Mouse (Mus musculus) layer of hippocampus, postnatal 36 days (tissue): ENCODE data around the gene Mymx. TPM values are rescaled to one million over a fixed set of nuclear protein-coding genes. Genes with fewer than 3 reads are reported as not detected.
"Not testable (repeated sequence)": the region's sequence is repeated elsewhere in the genome, so short reads cannot be mapped to it uniquely, and the experiment has no call there.

Source experiments
- DNase-seq, 2 experiments: peaks; one replicate each; pipeline ENCODE4 v3.0.0; 2022
- total RNA-seq, 2 experiments: library from RNA; stranded (reverse); gene quantifications; 2 replicates each; pipeline ENCODE4 v1.2.3; 2021

The Mymx gene
- not detected for total RNA-seq

DNA sequence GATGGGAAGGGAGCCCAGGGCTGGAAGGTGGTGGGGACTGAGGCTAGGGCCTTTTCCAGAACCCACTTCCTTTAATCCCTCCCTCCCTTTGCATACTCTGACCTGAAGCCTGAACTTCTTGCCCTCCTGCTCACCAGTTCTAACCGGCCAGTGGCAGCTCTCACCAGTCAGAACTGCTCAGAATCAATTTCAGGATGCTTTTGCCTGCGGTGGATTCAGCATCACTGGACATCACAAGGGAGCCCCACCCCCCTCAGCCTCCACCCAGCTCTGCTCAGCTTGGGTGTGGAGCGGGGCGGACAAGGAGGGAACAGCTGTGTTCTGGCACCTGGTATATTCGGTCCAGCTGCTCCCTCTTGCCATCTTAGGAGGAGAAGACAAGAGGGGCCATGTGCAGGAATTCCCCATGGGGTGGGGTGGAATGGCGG is at the start of gene Mymx:
Gene Mymx (minus strand): TSS at position 226 of the 428 bp plus-strand sequence.
- no peak for DNase-seq

GRCm38 (mm10) chr17:45644185-45644584 is 42.3 kb upstream of the Mymx start:
- no peak for DNase-seq

DNA sequence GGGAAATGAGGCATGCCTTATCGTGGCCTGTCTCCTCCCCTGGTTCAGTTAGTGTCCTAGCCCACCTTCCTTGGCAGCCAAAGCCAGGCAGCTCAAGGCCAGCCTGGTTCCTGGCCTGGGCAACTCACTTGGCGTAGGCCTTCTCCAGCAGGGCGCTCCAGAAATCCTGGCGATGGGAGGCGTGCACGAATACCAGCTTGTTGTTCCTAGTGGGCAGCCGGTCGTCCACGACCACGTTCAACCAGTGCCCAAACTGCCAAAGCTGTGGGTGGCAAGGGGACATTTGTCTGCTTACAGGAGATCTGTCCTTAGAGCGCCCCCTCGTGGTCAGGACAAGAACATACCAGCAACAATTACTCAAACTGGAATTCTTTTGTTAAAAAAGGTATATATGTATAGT is 40.8 kb upstream of the Mymx start:
- DNase-seq, result peak; percentile 48 to 57

- no peak for DNase-seq
Observed at GRCm38 (mm10) chr17:45641981-45642380, 40.1 kb upstream of the Mymx start.

GRCm38 (mm10) chr17:45638596-45639295 is 36.8 kb upstream of the Mymx start:
- no peak for DNase-seq

- DNase-seq, result no peak
Observed at GRCm38 (mm10) chr17:45634033-45634432, 32.1 kb upstream of the Mymx start.

DNA sequence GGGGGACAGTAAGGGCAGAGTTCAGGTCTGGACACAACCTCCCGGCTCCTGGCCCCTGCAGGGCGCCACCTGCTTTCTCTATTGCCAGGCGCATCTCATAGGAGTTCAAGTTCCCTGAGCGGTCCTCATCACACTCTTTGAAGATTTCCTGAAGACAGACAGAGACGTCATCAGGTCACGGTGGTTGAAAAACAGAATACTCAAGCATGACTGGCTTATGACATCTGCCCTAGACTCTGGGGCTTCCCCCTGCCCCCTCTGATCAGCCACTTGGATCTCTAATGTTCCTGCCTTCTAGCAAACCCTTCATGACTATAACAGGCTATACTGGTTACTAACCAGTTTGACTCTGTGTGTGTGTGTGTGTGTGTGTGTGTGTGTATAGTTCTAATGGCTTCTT is 30.0 kb upstream of the Mymx start:
- DNase-seq, result no peak

GRCm38 (mm10) chr17:45630992-45631391 is 29.1 kb upstream of the Mymx start:
- DNase-seq, result no peak

- DNase-seq, result peak; percentile 52 to 57
Observed at GRCm38 (mm10) chr17:45629861-45630694, 28.2 kb upstream of the Mymx start.

DNA sequence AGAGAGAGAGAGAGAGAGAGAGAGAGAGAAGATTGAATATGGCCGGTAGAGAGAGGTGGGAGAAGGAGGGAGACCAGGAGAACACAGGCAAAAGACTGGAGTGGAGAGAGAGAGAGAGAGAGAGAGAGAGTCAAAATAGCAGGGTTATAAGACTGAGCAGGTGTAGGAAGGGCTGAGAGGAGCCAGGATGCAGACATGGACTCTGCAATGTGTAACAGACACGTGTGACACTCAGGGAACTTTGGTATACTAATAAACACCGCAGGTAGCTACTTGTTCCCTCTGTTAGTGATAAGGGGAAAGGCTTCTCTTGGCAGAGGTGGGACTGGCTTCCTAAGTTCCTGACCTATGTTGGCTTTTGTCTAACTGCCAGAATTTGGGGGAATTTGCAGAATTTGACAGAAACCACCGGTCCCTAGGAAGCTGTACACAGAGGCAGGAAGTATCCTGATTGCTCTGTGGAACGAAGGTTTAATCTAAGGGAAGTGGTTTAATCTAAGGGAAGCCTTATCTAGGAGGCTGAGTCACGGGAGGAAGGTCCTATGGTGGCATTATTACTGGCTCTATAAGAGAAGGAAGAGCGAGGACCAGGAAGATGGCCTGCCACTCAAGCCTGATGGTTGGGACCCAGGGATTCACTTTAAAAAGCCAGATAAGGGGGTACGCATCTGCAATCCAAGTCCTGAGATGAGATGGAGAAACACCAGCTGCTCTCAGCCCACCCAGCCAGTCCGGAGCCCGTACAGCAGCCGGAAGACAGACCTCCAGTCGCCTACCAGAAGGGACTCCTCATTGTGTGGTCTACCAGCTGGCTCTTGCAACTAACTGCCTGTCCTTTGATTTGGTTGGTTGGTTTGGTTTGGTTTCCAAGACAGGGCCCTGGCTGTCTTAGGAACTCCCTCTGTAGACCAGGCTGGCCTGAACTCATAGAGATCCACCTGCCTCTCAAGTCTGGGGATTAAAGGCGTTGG is 27.3 kb upstream of the Mymx start:
- DNase-seq, result no peak

DNA sequence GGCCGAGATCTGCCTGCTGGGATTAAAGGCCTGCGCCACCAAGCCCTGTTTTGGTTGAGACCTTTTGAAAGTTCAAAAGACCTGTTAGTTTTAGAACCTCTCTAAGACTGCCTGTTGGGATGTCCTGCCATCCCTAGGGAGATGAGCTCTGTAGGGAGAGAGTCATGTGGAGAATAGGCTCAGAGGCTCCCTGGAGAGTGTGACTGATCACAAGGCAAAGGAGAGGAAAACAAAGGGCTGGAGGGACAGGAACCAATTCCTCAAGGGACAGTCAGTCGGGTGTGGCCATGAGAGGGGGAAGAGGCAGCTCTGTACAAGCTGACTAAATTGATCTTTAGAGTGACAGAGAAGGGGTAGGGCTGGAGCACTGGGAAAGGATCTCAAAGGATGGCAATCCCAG is 26.3 kb upstream of the Mymx start:
- no peak for DNase-seq

GRCm38 (mm10) chr17:45626577-45627134 is 24.8 kb upstream of the Mymx start:
- peak; percentile 35 to 60 for DNase-seq

DNA sequence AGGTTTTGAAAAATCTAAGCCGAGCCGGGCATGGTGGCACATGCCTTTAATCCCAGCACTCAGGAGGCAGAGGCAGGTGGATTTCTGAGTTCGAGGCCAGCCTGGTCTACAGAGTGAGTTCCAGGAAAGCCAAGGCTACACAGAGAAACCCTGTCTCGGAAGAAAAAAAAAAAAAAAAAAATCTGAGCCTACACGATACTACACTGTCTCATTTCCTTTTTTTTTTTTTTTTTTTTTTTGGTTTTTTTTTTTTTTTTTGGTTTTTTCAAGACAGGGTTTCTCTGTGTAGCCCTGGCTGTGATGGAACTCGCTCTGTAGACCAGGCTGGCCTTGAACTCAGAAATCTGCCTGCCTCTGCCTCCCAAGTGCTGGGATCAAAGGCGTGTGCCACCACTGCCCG is 21.5 kb upstream of the Mymx start:
- DNase-seq, result not testable (repeated sequence)

DNA sequence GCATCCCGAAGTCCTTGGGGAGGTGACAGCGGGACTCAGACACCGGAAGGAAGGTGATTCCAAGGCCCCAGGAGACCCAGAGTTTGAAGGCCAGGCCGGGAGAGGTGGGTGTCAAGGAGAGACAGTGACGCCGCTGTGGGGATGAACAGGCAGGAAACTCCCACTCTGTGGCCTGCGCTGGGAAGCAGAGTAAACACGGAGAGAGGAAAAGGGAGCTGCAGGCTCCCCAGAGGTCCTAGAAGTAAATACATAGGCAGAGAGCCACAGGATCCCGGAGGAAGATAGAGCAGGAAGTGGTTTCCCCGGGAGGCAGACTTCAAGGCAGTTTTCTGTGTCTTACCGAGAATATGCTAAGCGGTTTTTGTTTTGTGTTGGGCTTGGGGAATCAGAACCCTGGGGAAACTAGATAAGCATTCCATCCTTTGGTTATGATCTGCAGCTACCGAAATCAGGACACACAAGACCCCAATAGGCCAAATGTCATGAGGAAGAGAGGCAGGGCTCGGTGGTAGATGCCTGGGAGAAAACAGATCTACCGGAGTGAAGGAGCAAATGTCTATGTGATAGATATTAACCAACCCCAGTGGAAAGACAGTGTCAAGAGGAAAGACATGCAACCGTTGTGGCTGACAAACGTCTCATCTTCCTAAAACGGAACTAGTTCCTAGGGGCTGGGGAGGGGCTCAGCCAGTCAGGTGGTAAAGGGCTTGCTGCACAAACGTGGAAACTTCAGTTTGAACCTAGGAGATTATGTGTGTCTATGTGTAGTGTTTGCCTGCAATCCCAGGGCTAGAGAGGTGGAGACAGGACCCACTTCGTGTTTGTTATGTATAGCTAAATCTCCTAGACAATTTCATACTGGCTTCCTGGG is 17.7 kb upstream of the Mymx start:
- no peak for DNase-seq

DNA sequence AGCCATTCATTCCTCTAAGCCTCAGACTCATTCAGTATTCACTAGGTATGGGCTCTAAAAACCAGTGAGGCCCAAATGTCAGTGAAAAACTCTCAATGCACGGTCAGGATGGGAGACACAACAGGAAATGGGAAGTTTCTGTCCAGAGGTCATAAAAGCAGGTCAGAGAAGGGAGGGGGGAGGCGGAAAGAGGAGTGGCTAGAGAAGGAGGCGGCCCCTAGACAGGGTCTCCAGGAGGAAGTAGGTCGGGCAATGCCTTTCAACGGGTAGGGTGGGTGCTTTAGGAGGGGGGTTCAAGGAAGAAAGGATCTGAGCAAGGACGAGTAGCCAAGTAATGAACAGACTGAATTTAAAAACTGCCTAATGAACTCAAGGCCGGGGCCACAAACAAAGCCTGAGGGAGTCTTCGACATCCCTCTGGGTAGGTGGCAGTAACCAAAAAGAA is 17.1 kb upstream of the Mymx start:
- no peak for DNase-seq

GRCm38 (mm10) chr17:45617655-45618054 is 15.8 kb upstream of the Mymx start:
- no peak for DNase-seq

- DNase-seq, result no peak
Observed at GRCm38 (mm10) chr17:45616679-45617078, 14.8 kb upstream of the Mymx start.

DNA sequence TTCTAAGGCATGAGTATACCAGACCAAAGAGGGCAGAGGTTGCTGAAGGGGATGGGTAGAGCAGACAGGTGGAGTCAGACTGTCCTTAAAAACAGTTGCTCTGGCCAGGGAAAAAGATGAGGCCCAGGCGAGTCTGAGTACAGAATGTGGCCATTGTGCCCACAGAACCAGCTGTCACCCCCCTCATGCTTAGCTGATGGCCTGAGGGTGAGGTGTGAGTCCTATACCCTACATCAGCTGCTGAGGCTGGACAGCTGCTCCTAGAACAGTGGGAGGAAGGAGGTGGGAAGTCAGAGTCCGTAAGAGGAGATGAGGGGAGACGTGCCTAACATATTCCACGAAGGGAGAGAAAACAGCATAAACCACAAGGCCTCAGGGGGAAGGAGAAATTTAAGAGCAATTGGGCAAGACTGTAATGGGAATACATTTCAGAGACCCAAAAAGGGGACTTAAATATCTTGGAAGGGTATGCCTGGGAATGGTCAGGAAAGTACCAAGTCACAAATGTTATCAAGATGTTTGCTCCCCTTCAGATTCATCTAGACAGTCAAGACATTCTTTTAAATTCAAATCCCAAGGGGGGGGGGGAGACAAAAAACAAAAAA is 14.2 kb upstream of the Mymx start:
- DNase-seq, result no peak

DNA sequence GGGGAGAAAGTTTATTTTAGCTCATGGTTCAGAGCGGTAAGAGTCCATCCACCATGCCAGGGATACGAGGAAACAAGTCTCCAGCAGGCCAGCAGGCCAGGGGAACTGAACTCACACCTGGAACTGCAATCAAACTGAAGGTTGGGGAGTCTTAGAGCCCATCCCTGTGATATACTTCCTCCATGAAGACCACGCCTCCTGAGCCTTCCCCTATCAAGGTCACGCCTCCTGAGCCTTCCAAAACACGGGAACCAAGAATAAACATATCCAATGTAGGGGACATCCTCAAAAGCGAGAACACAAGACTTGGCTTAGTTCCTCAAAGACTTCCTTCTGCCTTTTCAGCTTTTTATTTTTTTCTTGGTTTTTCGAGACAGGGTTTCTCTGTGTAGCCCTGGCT is 11.0 kb upstream of the Mymx start:
- no peak for DNase-seq

DNA sequence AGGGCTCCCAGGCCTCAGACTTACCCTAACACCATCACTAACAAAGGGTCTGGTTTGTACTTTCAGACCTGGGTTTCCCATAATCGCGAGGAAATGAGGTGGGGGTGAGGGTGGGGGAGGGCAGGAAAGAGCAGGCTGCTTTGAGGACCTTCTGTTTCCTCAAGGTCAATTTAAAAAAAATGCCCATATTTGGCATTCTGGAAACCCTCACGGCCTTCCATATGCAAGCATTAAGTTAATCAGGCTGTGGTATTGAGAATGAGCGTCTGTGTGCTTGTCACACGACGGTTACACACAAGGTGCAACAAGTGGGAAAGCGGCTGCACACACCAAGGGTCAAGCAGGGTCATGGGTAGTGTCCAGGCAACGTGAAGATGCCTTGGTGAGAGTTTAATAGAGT is 10.1 kb upstream of the Mymx start:
- DNase-seq, result no peak
